Mouse (Mus musculus) retina, postnatal 7 days (tissue): ENCODE measurements around the gene Popdc2.

ENCODE experiments used
- DNase-seq: peaks from one replicate; pipeline ENCODE4 v3.0.0-alpha.2; 2012; ENCODE audit warnings: low read depth, low spot score

Popdc2 gene

DNA sequence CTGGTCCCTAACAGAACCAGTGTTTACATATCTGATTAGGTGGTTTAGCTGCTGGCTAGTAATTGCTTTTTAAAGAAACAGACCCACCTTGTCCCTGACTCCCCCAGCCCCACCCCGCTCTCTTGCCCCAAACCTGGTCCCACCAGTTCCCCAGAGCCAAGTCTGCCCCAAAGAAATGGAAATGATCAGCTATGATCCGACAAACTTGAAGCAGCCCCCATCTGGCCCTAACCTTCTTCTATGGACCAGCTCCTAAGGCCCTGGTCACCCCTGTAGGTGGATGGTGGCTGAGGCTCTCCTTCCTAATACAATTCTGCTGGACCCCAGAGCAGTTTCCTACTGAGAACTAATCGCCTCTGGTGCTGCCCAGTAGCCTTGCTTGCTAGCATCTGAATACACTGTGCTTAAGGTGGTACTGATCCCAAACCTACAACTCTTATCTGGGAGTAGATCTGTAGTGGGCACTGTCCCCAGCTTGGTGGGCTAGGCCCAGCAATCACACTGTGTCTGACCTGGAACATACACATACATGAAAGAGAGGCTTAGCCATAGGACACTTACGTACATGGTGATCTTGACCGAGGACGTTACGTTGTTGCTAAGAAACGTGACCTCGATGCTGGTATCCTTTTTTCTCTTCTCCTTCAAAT is 38.4 kb downstream of the Popdc2 start:
- no peak for DNase-seq

DNA sequence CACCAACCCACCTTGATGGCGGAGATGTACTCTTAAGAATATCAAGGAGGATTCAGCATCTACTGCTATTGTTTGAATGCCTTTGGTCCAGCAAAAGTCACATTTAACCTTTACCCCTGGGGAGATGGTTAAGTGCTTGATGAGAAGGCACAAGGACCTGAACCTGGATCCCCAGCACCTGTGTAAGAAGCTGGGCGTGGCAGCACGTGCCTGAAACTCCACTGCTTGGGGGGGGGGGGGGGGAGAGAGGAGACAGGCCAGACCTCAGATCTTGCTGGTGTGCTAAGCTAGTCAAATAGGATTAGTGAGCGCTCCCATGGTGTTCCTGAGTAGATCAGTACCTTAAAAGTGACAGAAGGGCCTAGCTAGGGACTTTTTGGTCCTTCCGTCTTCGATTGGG is 39.5 kb downstream of the Popdc2 start:
- no peak for DNase-seq

- no peak for DNase-seq
These were observed 41.6 kb downstream of the Popdc2 start for GRCm38 (mm10) chr16:38403639-38404038.

DNA sequence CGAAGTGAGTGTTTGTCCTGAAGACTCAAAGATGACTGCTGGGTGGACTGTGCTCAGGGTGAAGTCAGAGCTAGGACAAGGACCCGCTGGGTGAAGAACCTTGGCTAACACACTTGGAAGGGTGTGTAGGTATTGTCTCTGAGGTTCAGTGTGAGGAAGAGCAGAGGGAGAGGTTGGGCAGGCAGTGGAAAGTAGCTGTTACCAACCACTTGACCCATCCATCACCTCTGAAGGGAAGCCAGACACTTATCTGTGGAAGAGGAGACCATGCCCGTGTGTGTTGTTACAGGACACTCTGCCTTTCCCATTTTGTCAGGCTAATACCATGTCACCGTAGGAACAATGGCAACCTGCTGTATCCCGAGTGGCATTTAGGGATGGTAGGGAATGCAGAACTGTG is 44.3 kb downstream of the Popdc2 start:
- DNase-seq: no peak

GRCm38 (mm10) chr16:38406708-38407107 is 44.7 kb downstream of the Popdc2 start:
- no peak for DNase-seq

DNA sequence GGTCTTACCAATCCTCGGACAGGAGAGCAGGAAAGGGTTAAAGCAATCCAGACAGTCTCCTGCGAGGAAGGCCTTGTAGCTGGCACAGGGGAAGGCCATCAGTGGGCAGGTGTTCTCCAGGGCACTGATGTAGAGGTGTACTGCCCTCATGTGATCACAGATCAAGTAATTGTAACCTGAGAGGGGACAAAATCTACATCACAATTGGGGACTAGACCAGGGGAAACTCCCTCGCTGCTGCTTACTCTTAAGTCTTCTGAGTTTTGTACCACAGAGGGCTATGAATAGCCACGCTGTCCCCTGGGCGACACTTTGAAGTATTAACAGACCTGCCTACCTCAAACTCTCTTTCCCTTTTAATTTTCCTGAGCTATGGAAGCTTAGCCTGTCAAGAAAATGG is 45.6 kb downstream of the Popdc2 start:
- no peak for DNase-seq

- DNase-seq: no peak
These were observed 46.4 kb downstream of the Popdc2 start for GRCm38 (mm10) chr16:38408416-38408815.

GRCm38 (mm10) chr16:38414953-38415352 is 52.9 kb downstream of the Popdc2 start:
- DNase-seq: no peak

- DNase-seq: no peak
These were observed 63.4 kb downstream of the Popdc2 start for GRCm38 (mm10) chr16:38425374-38425773.

GRCm38 (mm10) chr16:38425799-38426198 is 63.8 kb downstream of the Popdc2 start:
- DNase-seq: no peak
